Mouse (Mus musculus) granulocyte monocyte progenitor cell, adult 5-6 weeks (primary cell): ENCODE measurements around the gene Zc3h4. TPM values are rescaled to one million over a fixed set of nuclear protein-coding genes. Genes with fewer than 3 reads are reported as not detected.
"Not testable (repeated sequence)": the region's sequence is repeated elsewhere in the genome, so short reads cannot be mapped to it uniquely, and the experiment has no call there.

Experiments used
- ATAC-seq: replicated peaks from 2 replicates; pipeline ENCODE4 v1.8.0; 2016; ENCODE audit warnings: mild to moderate bottlenecking, moderate TSS enrichment, inconsistent platforms; ENCODE audit not compliant: poor library complexity, severe bottlenecking
- total RNA-seq, 2 experiments: library from RNA; stranded (forward) in 1 of 2; stranded (reverse) in 1 of 2; fragments of 200-712, 200-1000 nt in 1 of 2; fragments of >200 nt in 1 of 2; fragmentation: Nextera tagmentation in 1 of 2; gene quantifications; 2 replicates each; pipeline ENCODE4 v1.2.3; 2014 to 2017

The Zc3h4 gene
- 42.3 and 57.9 TPM in 2 replicates for total RNA-seq (2014; fragmentation: Nextera tagmentation)
- 20.9 and 40.7 TPM in 2 replicates for total RNA-seq (2017)

GRCm38 (mm10) chr7:16400689-16401611 lies at the start of gene Zc3h4:
Zc3h4 (plus strand) TSS chr7:16400910.
- ATAC-seq = peak; percentile 36

GRCm38 (mm10) chr7:16355854-16356594 lies 44.7 kb upstream of the Zc3h4 start:
- no peak for ATAC-seq

- no peak for ATAC-seq
Measured at GRCm38 (mm10) chr7:16357602-16358001, 43.1 kb upstream of the Zc3h4 start.

GRCm38 (mm10) chr7:16364319-16364718 lies 36.4 kb upstream of the Zc3h4 start:
- ATAC-seq = peak; percentile 82

- peak; percentile 35; the same call in 1 of the 2 replicates for ATAC-seq
Measured at GRCm38 (mm10) chr7:16364901-16365500, 35.7 kb upstream of the Zc3h4 start.

- no peak for ATAC-seq
Measured at GRCm38 (mm10) chr7:16366133-16366646, 34.5 kb upstream of the Zc3h4 start.

GRCm38 (mm10) chr7:16366669-16367068 lies 34.0 kb upstream of the Zc3h4 start:
- ATAC-seq = no peak

- no peak for ATAC-seq
Measured at GRCm38 (mm10) chr7:16368835-16369234, 31.9 kb upstream of the Zc3h4 start.

- no peak for ATAC-seq
Measured at GRCm38 (mm10) chr7:16370596-16370995, 30.1 kb upstream of the Zc3h4 start.

- ATAC-seq = 0 out of 2 replicates have a peak, but pooled peaks have one; percentile 30
Measured at GRCm38 (mm10) chr7:16373719-16374118, 27.0 kb upstream of the Zc3h4 start.

- no peak for ATAC-seq
Measured at GRCm38 (mm10) chr7:16374989-16375388, 25.7 kb upstream of the Zc3h4 start.

GRCm38 (mm10) chr7:16376505-16376904 lies 24.2 kb upstream of the Zc3h4 start:
- ATAC-seq = peak; percentile 48; the same call in 1 of the 2 replicates

GRCm38 (mm10) chr7:16387160-16388041 lies 13.3 kb upstream of the Zc3h4 start, which contains the start of gene Sae1:
Sae1 (minus strand) TSS chr7:16387806.
- peak; percentile 91 for ATAC-seq

GRCm38 (mm10) chr7:16389942-16390341 lies 10.8 kb upstream of the Zc3h4 start:
- ATAC-seq = not testable (repeated sequence)

GRCm38 (mm10) chr7:16392923-16393322 lies 7.8 kb upstream of the Zc3h4 start:
- no peak for ATAC-seq

GRCm38 (mm10) chr7:16395944-16396343 lies 4.8 kb upstream of the Zc3h4 start:
- ATAC-seq = no peak

- no peak for ATAC-seq
Measured at GRCm38 (mm10) chr7:16397465-16397864, 3.2 kb upstream of the Zc3h4 start.

- ATAC-seq = no peak
Measured at GRCm38 (mm10) chr7:16398387-16399050, 2.2 kb upstream of the Zc3h4 start.
